Mouse (Mus musculus) G1E (cell line): ENCODE results near the gene Gm28434. TPM values are rescaled to one million over a fixed set of nuclear protein-coding genes. Genes with fewer than 3 reads are reported as not detected.

Experiments used
- ATAC-seq: 2 replicates; pipeline ENCODE4 v1.8.0; 2016; ENCODE audit warnings: mild to moderate bottlenecking; ENCODE audit not compliant: insufficient number of reproducible peaks, poor library complexity, low FRiP score, severe bottlenecking; ENCODE audit errors: extremely low read depth
- DNase-seq: peaks from one replicate; pipeline ENCODE4 v3.0.0; 2012; ENCODE audit warnings: low spot score
- H3K27me3 ChIP-seq: 2 replicates; pipeline ENCODE4 v1.6.1; 2012; ENCODE audit warnings: mild to moderate bottlenecking, low read length, inconsistent platforms; ENCODE audit not compliant: insufficient read depth
- H3K36me3 ChIP-seq: replicated peaks from 2 replicates; pipeline ENCODE3; 2012; ENCODE audit warnings: mild to moderate bottlenecking, inconsistent platforms
- H3K4me1 ChIP-seq: 2 replicates; pipeline ENCODE4 v1.6.1; 2012; ENCODE audit warnings: low read depth, low read length, inconsistent platforms, mixed read lengths; ENCODE audit not compliant: insufficient read depth
- H3K4me3 ChIP-seq: 2 replicates; pipeline ENCODE4 v1.5.1; 2012; ENCODE audit warnings: low read depth, mild to moderate bottlenecking, inconsistent platforms, low read length, moderate library complexity, mixed read lengths
- H3K9me3 ChIP-seq: replicated peaks from 2 replicates; pipeline ENCODE4 v1.6.1; 2012; ENCODE audit warnings: inconsistent platforms
- CTCF ChIP-seq: IDR thresholded peaks from 2 replicates; pipeline ENCODE4 v1.5.1; 2012; ENCODE audit warnings: low read depth, low read length, inconsistent platforms, mixed read lengths
- GATA1 ChIP-seq: IDR thresholded peaks from 2 replicates; pipeline ENCODE4 v1.6.1; 2012; ENCODE audit warnings: borderline replicate concordance, low read length, inconsistent platforms, mixed read lengths
- GATA2 ChIP-seq: IDR thresholded peaks from 2 replicates; pipeline ENCODE4 v1.6.1; 2012; ENCODE audit warnings: low read depth, low read length, inconsistent platforms, borderline replicate concordance
- POLR2AphosphoS5 ChIP-seq: IDR thresholded peaks from 2 replicates; pipeline ENCODE4 v1.6.1; 2012; ENCODE audit warnings: low read depth, low read length, inconsistent platforms; ENCODE audit not compliant: insufficient replicate concordance
- TAL1 ChIP-seq: conservative IDR thresholded peaks from 2 replicates; pipeline ENCODE4 v1.6.1; 2012; ENCODE audit warnings: low read depth, low read length, inconsistent platforms, mixed read lengths
- polyA plus RNA-seq: library from polyadenylated mRNA; stranded (reverse); fragments of >175 nt; gene quantifications from 2 replicates; pipeline ENCODE4 v1.2.3, GENCODE M21; 2012
- total RNA-seq, 2 experiments: library from RNA; stranded (forward) in 1 of 2; stranded (reverse) in 1 of 2; fragments of 200-1000 nt in 1 of 2; fragments of >200 nt in 1 of 2; fragmentation: Nextera tagmentation in 1 of 2; gene quantifications; 2 replicates each; pipeline ENCODE4 v1.2.3; 2014 to 2017

Gene Gm28434
- total and polyA plus RNA-seq, 3 experiments = not detected

- no peak; the same call in 1 of the 2 replicates for ATAC-seq
- no peak for TF ChIP-seq GATA2
- TF ChIP-seq CTCF = no peak
These were observed 13.3 kb downstream of the Gm28434 start for GRCm38 (mm10) chr5:87982468-87983214.

GRCm38 (mm10) chr5:88002249-88002648 lies 32.9 kb downstream of the Gm28434 start, which contains the start of gene Smr3a:
Smr3a (plus strand) TSS chr5:88002549.
- no peak for DNase-seq
- no peak for TF ChIP-seq GATA2
- no peak for TF ChIP-seq GATA1
- TF ChIP-seq TAL1 = no peak
- TF ChIP-seq POLR2AphosphoS5 = no peak
- TF ChIP-seq CTCF = no peak
- no peaks in the 10 kb centered on the region for H3K9me3 ChIP-seq
- no peaks in the 10 kb centered on the region for H3K4me1 ChIP-seq
- H3K36me3 ChIP-seq = no peaks in the 10 kb centered on the region
- H3K27me3 ChIP-seq = no peaks in the 10 kb centered on the region
- no peak within 1 kb of the TSS for H3K4me3 ChIP-seq
- no peak for ATAC-seq

More at GRCm38 (mm10) chr5:87982468-87983214, 13.3 kb downstream of the Gm28434 start:
- Histone ChIP-seq H3K9me3 (no peaks in the 10 kb centered on the region), H3K27me3 (no peaks in the 10 kb centered on the region), H3K36me3 (no peaks in the 10 kb centered on the region), H3K4me1 (no peaks in the 10 kb centered on the region), H3K4me3 (no peak overlapping the region)
- DNase-seq = no peak

GRCm38 (mm10) chr5:88005241-88005640 lies 35.9 kb downstream of the Gm28434 start:
- no peak for ATAC-seq
- Histone ChIP-seq H3K27me3 (no peaks in the 10 kb centered on the region), H3K36me3 (no peaks in the 10 kb centered on the region), H3K4me1 (no peaks in the 10 kb centered on the region), H3K9me3 (no peaks in the 10 kb centered on the region), H3K4me3 (no peak overlapping the region)
- no peak for DNase-seq
- TF ChIP-seq GATA2 = no peak
- no peak for TF ChIP-seq TAL1
- TF ChIP-seq GATA1 = no peak
- TF ChIP-seq CTCF = no peak
- TF ChIP-seq POLR2AphosphoS5 = no peak

Other genes starting within 250 kb of the Gm28434 start
- not detected in 2 replicates for gene Csn1s2a, start 194.9 kb upstream of the Gm28434 start, total RNA-seq (2014; fragmentation: Nextera tagmentation)
- gene Csn1s2a, start 194.9 kb upstream of the Gm28434 start, total RNA-seq (2017) = 0.29 and 0.38 TPM in 2 replicates
- not detected in 2 replicates for gene Csn1s2a, start 194.9 kb upstream of the Gm28434 start, polyA plus RNA-seq
- gene Csn1s2b, start 161.4 kb upstream of the Gm28434 start, total RNA-seq (2014; fragmentation: Nextera tagmentation) = not detected in 2 replicates
- gene Csn1s2b, start 161.4 kb upstream of the Gm28434 start, total RNA-seq (2017) = 0.23 TPM in 1 of 2 replicates, not detected in the other
- gene Csn1s2b, start 161.4 kb upstream of the Gm28434 start, polyA plus RNA-seq = not detected in 2 replicates
- not detected in 2 replicates for gene Prr27, start 143.8 kb upstream of the Gm28434 start, total RNA-seq (2014; fragmentation: Nextera tagmentation)
- gene Prr27, start 143.8 kb upstream of the Gm28434 start, total RNA-seq (2017) = 0.11 TPM in 1 of 2 replicates, not detected in the other
- not detected in 2 replicates for gene Prr27, start 143.8 kb upstream of the Gm28434 start, polyA plus RNA-seq
- not detected in 2 replicates for gene Odam, start 84.5 kb upstream of the Gm28434 start, total RNA-seq (2014; fragmentation: Nextera tagmentation)
- gene Odam, start 84.5 kb upstream of the Gm28434 start, total RNA-seq (2017) = 0.11 TPM in 1 of 2 replicates, not detected in the other
- gene Odam, start 84.5 kb upstream of the Gm28434 start, polyA plus RNA-seq = not detected in 2 replicates
- not detected in 2 replicates for gene Csn3, start 43.9 kb upstream of the Gm28434 start, total RNA-seq (2014; fragmentation: Nextera tagmentation)
- gene Csn3, start 43.9 kb upstream of the Gm28434 start, total RNA-seq (2017) = 0.16 and 0.23 TPM in 2 replicates
- not detected in 2 replicates for gene Csn3, start 43.9 kb upstream of the Gm28434 start, polyA plus RNA-seq
- gene 2310003L06Rik, start 58 bp upstream of the Gm28434 start, total RNA-seq (2014; fragmentation: Nextera tagmentation) = not detected in 2 replicates
- 0.05 and 0.12 TPM in 2 replicates for gene 2310003L06Rik, start 58 bp upstream of the Gm28434 start, total RNA-seq (2017)
- not detected in 2 replicates for gene 2310003L06Rik, start 58 bp upstream of the Gm28434 start, polyA plus RNA-seq
- not detected in 2 replicates for gene Cabs1, start 9.9 kb downstream of the Gm28434 start, total RNA-seq (2014; fragmentation: Nextera tagmentation)
- gene Cabs1, start 9.9 kb downstream of the Gm28434 start, total RNA-seq (2017) = 0.33 TPM in 1 of 2 replicates, not detected in the other
- gene Cabs1, start 9.9 kb downstream of the Gm28434 start, polyA plus RNA-seq = not detected in 2 replicates
- not detected in 2 replicates for gene Smr3a, start 33.0 kb downstream of the Gm28434 start, total RNA-seq (2014; fragmentation: Nextera tagmentation)
- not detected in 2 replicates for gene Smr3a, start 33.0 kb downstream of the Gm28434 start, total RNA-seq (2017)
- not detected in 2 replicates for gene Smr3a, start 33.0 kb downstream of the Gm28434 start, polyA plus RNA-seq
- not detected in 2 replicates for gene Smr2, start 117.0 kb downstream of the Gm28434 start, total RNA-seq (2014; fragmentation: Nextera tagmentation)
- gene Smr2, start 117.0 kb downstream of the Gm28434 start, total RNA-seq (2017) = 0.23 TPM in 1 of 2 replicates, not detected in the other
- gene Smr2, start 117.0 kb downstream of the Gm28434 start, polyA plus RNA-seq = not detected in 2 replicates
- not detected in 2 replicates for gene Gm11116, start 142.0 kb downstream of the Gm28434 start, total RNA-seq (2014; fragmentation: Nextera tagmentation)
- not detected in 2 replicates for gene Gm11116, start 142.0 kb downstream of the Gm28434 start, total RNA-seq (2017)
- gene Gm11116, start 142.0 kb downstream of the Gm28434 start, polyA plus RNA-seq = not detected in 2 replicates
- gene Gm11115, start 184.6 kb downstream of the Gm28434 start, total RNA-seq (2014; fragmentation: Nextera tagmentation) = not detected in 2 replicates
- not detected in 2 replicates for gene Gm11115, start 184.6 kb downstream of the Gm28434 start, total RNA-seq (2017)
- not detected in 2 replicates for gene Gm11115, start 184.6 kb downstream of the Gm28434 start, polyA plus RNA-seq